Mouse (Mus musculus) MEL (cell line): ENCODE measurements around the gene Tmem100. TPM values are rescaled to one million over a fixed set of nuclear protein-coding genes. Genes with fewer than 3 reads are reported as not detected.

Experiments
- DNase-seq: peaks from one replicate; pipeline ENCODE4 v3.0.0; 2011; ENCODE audit warnings: low read depth, low spot score
- H3K27ac ChIP-seq: 2 replicates; pipeline ENCODE4 v1.5.1; 2012; ENCODE audit warnings: low read depth, mild to moderate bottlenecking, control low read depth, low read length, moderate library complexity; ENCODE audit not compliant: control insufficient read depth
- H3K27me3 ChIP-seq, 2 experiments: fragments of 150-350 bp in 1 of 2; sonication (generic) in 1 of 2; 2 replicates each; pipeline ENCODE4 v1.6.1; 2012; ENCODE audit warnings: low read length in 2 of 2, mild to moderate bottlenecking in 2 of 2, improper control_type of control experiment in 1 of 2, moderate library complexity in 1 of 2; ENCODE audit not compliant: insufficient read depth in 2 of 2, control insufficient read depth in 1 of 2
- H3K36me3 ChIP-seq, 2 experiments: 2 replicates each; pipeline ENCODE4 v1.6.1; 2012 to 2014; ENCODE audit warnings: low read length in 2 of 2, improper control_type of control experiment in 1 of 2, inconsistent platforms in 1 of 2, mild to moderate bottlenecking in 1 of 2; ENCODE audit not compliant: insufficient read depth in 2 of 2, control insufficient read depth in 1 of 2
- H3K4me1 ChIP-seq, 2 experiments: fragments of 150-350 bp in 1 of 2; sonication (generic) in 1 of 2; 2 replicates each; pipeline ENCODE4 v1.6.1; 2012; ENCODE audit warnings: low read length in 2 of 2, improper control_type of control experiment in 1 of 2, mild to moderate bottlenecking in 1 of 2; ENCODE audit not compliant: insufficient read depth in 2 of 2, control insufficient read depth in 1 of 2
- H3K4me3 ChIP-seq, 2 experiments: fragments of 150-350 bp in 1 of 2; sonication (generic) in 1 of 2; 2 replicates each; pipeline ENCODE4 v1.5.1; 2012; ENCODE audit warnings: low read depth in 2 of 2, low read length in 2 of 2, mild to moderate bottlenecking in 2 of 2, moderate library complexity in 2 of 2, control low read depth in 1 of 2, improper control_type of control experiment in 1 of 2; ENCODE audit not compliant: control insufficient read depth in 1 of 2, insufficient read depth in 1 of 2
- H3K79me2 ChIP-seq: 2 replicates; pipeline ENCODE4 v1.6.1; 2012; ENCODE audit warnings: mild to moderate bottlenecking, low read length, moderate library complexity; ENCODE audit not compliant: control insufficient read depth, poor library complexity, insufficient read depth
- H3K9ac ChIP-seq: 2 replicates; pipeline ENCODE4 v1.6.1; 2012; ENCODE audit warnings: low read depth, mild to moderate bottlenecking, control low read depth, low read length, moderate library complexity; ENCODE audit not compliant: control insufficient read depth, poor library complexity, severe bottlenecking
- H3K9me3 ChIP-seq: fragments of 150-350 bp; sonication (generic); replicated peaks from 2 replicates; pipeline ENCODE4 v1.6.1; 2012; ENCODE audit warnings: mild to moderate bottlenecking, low read length, improper control_type of control experiment, moderate library complexity; ENCODE audit not compliant: insufficient read depth
- CTCF ChIP-seq, 3 experiments: IDR thresholded peaks in 2 of 3; conservative IDR thresholded peaks in 1 of 3; 2 replicates each; pipeline ENCODE4 v1.5.1; 2011 to 2012; ENCODE audit warnings: low read length in 3 of 3, low read depth in 2 of 3, mild to moderate bottlenecking in 2 of 3, improper control_type of control experiment in 1 of 3, inconsistent platforms in 1 of 3, mixed read lengths in 1 of 3, moderate library complexity in 1 of 3; ENCODE audit not compliant: control insufficient read depth in 1 of 3, insufficient read depth in 1 of 3, poor library complexity in 1 of 3, severe bottlenecking in 1 of 3
- ELF1 ChIP-seq: IDR thresholded peaks from 2 replicates; pipeline ENCODE4 v1.6.1; 2014; ENCODE audit warnings: low read depth, mild to moderate bottlenecking, inconsistent platforms, low read length, improper control_type of control experiment, moderate library complexity
- GABPA ChIP-seq: IDR thresholded peaks from 2 replicates; pipeline ENCODE4 v1.6.1; 2012; ENCODE audit warnings: low read depth, mild to moderate bottlenecking, inconsistent platforms, low read length, improper control_type of control experiment, moderate library complexity
- GATA1 ChIP-seq: IDR thresholded peaks from 2 replicates; pipeline ENCODE4 v1.6.1; 2011; ENCODE audit warnings: low read depth, low read length, improper control_type of control experiment
- HCFC1 ChIP-seq: IDR thresholded peaks from 2 replicates; pipeline ENCODE4 v1.6.1; 2012; ENCODE audit warnings: low read depth, mild to moderate bottlenecking, inconsistent platforms, low read length, improper control_type of control experiment, moderate library complexity
- KAT2A ChIP-seq: conservative IDR thresholded peaks from 2 replicates; pipeline ENCODE4 v1.6.1; 2012; ENCODE audit warnings: low read depth, low read length, improper control_type of control experiment, inconsistent platforms
- MAX ChIP-seq: IDR thresholded peaks from 2 replicates; pipeline ENCODE4 v1.6.1; 2011; ENCODE audit warnings: low read length, improper control_type of control experiment
- MAZ ChIP-seq: IDR thresholded peaks from 2 replicates; pipeline ENCODE4 v1.6.1; 2012; ENCODE audit warnings: low read depth, mild to moderate bottlenecking, inconsistent platforms, low read length, improper control_type of control experiment
- MEF2A ChIP-seq: IDR thresholded peaks from 2 replicates; pipeline ENCODE4 v1.6.1; 2014; ENCODE audit warnings: low read depth, mild to moderate bottlenecking, inconsistent platforms, low read length, improper control_type of control experiment; ENCODE audit not compliant: poor library complexity, insufficient replicate concordance, severe bottlenecking; ENCODE audit errors: extremely low read depth
- MXI1 ChIP-seq: IDR thresholded peaks from 2 replicates; pipeline ENCODE4 v1.6.1; 2011; ENCODE audit warnings: mild to moderate bottlenecking, low read depth, low read length, improper control_type of control experiment
- MYB ChIP-seq: IDR thresholded peaks from 2 replicates; pipeline ENCODE4 v1.6.1; 2011; ENCODE audit warnings: mild to moderate bottlenecking, low read depth, low read length, improper control_type of control experiment
- NELFE ChIP-seq: IDR thresholded peaks from 2 replicates; pipeline ENCODE4 v1.6.1; 2011; ENCODE audit warnings: low read depth, low read length, improper control_type of control experiment
- POLR2AphosphoS5 ChIP-seq: IDR thresholded peaks from 2 replicates; pipeline ENCODE4 v1.6.1; 2012; ENCODE audit warnings: low read depth, borderline replicate concordance, mild to moderate bottlenecking, inconsistent platforms, low read length, moderate library complexity, mixed read lengths
- RAD21 ChIP-seq: IDR thresholded peaks from 2 replicates; pipeline ENCODE4 v1.6.1; 2011; ENCODE audit warnings: mild to moderate bottlenecking, low read depth, low read length, improper control_type of control experiment
- SIN3A ChIP-seq: IDR thresholded peaks from 2 replicates; pipeline ENCODE4 v1.6.1; 2012; ENCODE audit warnings: low read length, improper control_type of control experiment, inconsistent platforms
- SMC3 ChIP-seq: IDR thresholded peaks from 2 replicates; pipeline ENCODE4 v1.6.1; 2011; ENCODE audit warnings: low read depth, low read length, improper control_type of control experiment
- TBP ChIP-seq: IDR thresholded peaks from 2 replicates; pipeline ENCODE4 v1.8.0; 2011; ENCODE audit warnings: low read depth, low read length, improper control_type of control experiment
- TCF12 ChIP-seq: IDR thresholded peaks from 2 replicates; pipeline ENCODE4 v1.6.1; 2014; ENCODE audit warnings: low read depth, mild to moderate bottlenecking, inconsistent platforms, low read length, improper control_type of control experiment, moderate library complexity
- USF2 ChIP-seq, 2 experiments: IDR thresholded peaks; 2 replicates each; pipeline ENCODE4 v1.6.1; 2011 to 2012; ENCODE audit warnings: improper control_type of control experiment in 2 of 2, low read length in 2 of 2, borderline replicate concordance in 1 of 2, inconsistent platforms in 1 of 2, low read depth in 1 of 2, mild to moderate bottlenecking in 1 of 2; ENCODE audit not compliant: insufficient read depth in 1 of 2
- ZC3H11A ChIP-seq: IDR thresholded peaks from 2 replicates; pipeline ENCODE4 v1.6.1; 2012; ENCODE audit warnings: low read depth, mild to moderate bottlenecking, inconsistent platforms, low read length, improper control_type of control experiment
- ZKSCAN1 ChIP-seq: IDR thresholded peaks from 2 replicates; pipeline ENCODE4 v1.6.1; 2012; ENCODE audit warnings: low read depth, mild to moderate bottlenecking, inconsistent platforms, low read length, improper control_type of control experiment, moderate library complexity
- ZMIZ1 ChIP-seq: IDR thresholded peaks from 2 replicates; pipeline ENCODE4 v1.6.1; 2012; ENCODE audit warnings: low read depth, mild to moderate bottlenecking, inconsistent platforms, low read length, improper control_type of control experiment, moderate library complexity
- polyA plus RNA-seq, 2 experiments: library from polyadenylated mRNA; stranded (reverse) in 1 of 2; unstranded in 1 of 2; fragments of >175 nt in 1 of 2; fragments of >200 nt in 1 of 2; gene quantifications; 2 replicates each; pipeline versions ENCODE4 v1.2.1 to v1.2.4; 2012; ENCODE audit warnings: low replicate concordance in 2 of 2, low read depth in 1 of 2; ENCODE audit not compliant: insufficient read length in 2 of 2, insufficient read depth in 1 of 2, missing spikeins in 1 of 2
- total RNA-seq: library from RNA; depleted of rRNA; stranded (reverse); fragments of 300-350 nt; gene quantifications from 2 replicates; pipeline ENCODE4 v1.2.3, GENCODE M21; 2012

Tmem100 gene
- total and polyA plus RNA-seq, 3 experiments = not detected

GRCm38 (mm10) chr11:90038022-90038421 is 7.9 kb downstream of the Tmem100 start:
- H3K36me3 ChIP-seq = no peaks in the 10 kb centered on the region
- TF ChIP-seq SIN3A (no peak), ZMIZ1 (no peak), RAD21 (peak; percentile 28), CTCF (IDR thresholded peaks at IDR 0.05 in 2 of 3, conservative IDR thresholded peaks at IDR 0.05 in 1 of 3; ENCODE audit: control insufficient read depth in 1 of 3, insufficient read depth in 1 of 3, low read depth in 2 of 3, low read length in 3 of 3, poor library complexity in 1 of 3, severe bottlenecking in 1 of 3) (peak; percentile 46 to 69 (median 64)), SMC3 (peak; percentile 56), MAZ (no peak), TCF12 (no peak), KAT2A (no peak)
- peaks cover 0 to 5% of the 10 kb centered on the region in 2 experiments; a peak in 2 of 4 replicates for H3K27me3 ChIP-seq
- H3K4me3 ChIP-seq = no peak overlapping the region
- H3K79me2 ChIP-seq = no peaks in the 10 kb centered on the region
- no peaks in the 10 kb centered on the region for H3K4me1 ChIP-seq
- no peak overlapping the region for H3K9ac ChIP-seq
- peak; percentile 47 for DNase-seq
- no peaks in the 10 kb centered on the region for H3K9me3 ChIP-seq
- no peak overlapping the region for H3K27ac ChIP-seq

- Histone ChIP-seq H3K36me3 (no peaks in the 10 kb centered on the region), H3K4me3 (no peak overlapping the region), H3K9me3 (no peaks in the 10 kb centered on the region), H3K27me3 (peaks cover 5 to 10% of the 10 kb centered on the region in 2 experiments), H3K27ac (no peak overlapping the region), H3K9ac (no peak overlapping the region), H3K4me1 (no peaks in the 10 kb centered on the region), H3K79me2 (no peaks in the 10 kb centered on the region)
- DNase-seq = no peak
- TF ChIP-seq SIN3A = no peak
- TF ChIP-seq SMC3 = no peak
- no peak for TF ChIP-seq MYB
- no peak for TF ChIP-seq HCFC1
- no peak for TF ChIP-seq TCF12
- TF ChIP-seq KAT2A = no peak
- no peak for TF ChIP-seq ZC3H11A
- no peak for TF ChIP-seq MAX
- TF ChIP-seq USF2 (IDR thresholded peaks at IDR 0.05; ENCODE audit: borderline replicate concordance in 1 of 2, insufficient read depth in 1 of 2, low read depth in 1 of 2, low read length in 2 of 2) = no peak
- no peak for TF ChIP-seq GABPA
- no peak for TF ChIP-seq ZKSCAN1
- TF ChIP-seq GATA1 = no peak
- no peak for TF ChIP-seq MEF2A
- TF ChIP-seq ELF1 = no peak
- TF ChIP-seq NELFE = no peak
- TF ChIP-seq MXI1 = no peak
- no peak for TF ChIP-seq TBP
- TF ChIP-seq CTCF (IDR thresholded peaks at IDR 0.05 in 2 of 3, conservative IDR thresholded peaks at IDR 0.05 in 1 of 3; ENCODE audit: control insufficient read depth in 1 of 3, insufficient read depth in 1 of 3, low read depth in 2 of 3, low read length in 3 of 3, poor library complexity in 1 of 3, severe bottlenecking in 1 of 3) = no peak
- no peak for TF ChIP-seq POLR2AphosphoS5
These were observed 14.3 kb downstream of the Tmem100 start for GRCm38 (mm10) chr11:90044459-90044858.
